Mouse (Mus musculus): Measurements from ENCODE around the gene Gata3. TPM values are rescaled to one million over a fixed set of nuclear protein-coding genes. Genes with fewer than 3 reads are reported as not detected.

Gene Gata3
- polyA plus RNA-seq (2012; rRNA removed) = 14.9 and 15.4 TPM in 2 replicates

DNA sequence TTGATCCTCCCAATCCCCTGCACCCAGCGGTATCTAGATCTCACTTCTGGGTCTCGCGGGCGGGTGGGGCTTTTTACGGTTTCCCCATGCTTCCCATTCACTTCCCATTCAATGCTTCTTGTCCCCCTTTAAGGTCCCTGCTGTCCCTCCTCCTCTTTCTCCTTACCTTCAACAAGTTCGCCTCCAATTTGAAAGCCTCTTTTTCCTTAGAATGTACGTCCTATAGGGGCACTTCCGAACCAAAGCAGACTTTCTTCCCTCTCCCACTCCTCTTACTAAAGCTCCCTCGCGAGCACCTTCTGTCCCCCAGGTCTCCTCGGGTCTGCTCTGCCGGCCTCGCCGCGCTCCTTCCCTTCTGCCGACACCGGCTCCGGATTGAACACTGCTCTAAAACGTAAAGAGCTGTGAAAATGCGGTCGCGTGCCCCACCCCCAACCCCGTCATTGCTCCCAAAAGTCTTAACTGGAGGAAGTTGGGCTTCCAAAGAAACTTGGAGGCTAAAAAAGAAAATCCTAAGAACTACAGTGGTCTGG, at the start of gene Gata3:
Gata3 (minus strand) TSS at position 384 of the 533 bp plus-strand sequence.
- no peak for TF ChIP-seq CTCF (conservative IDR thresholded peaks at IDR 0.05; ENCODE audit: insufficient read depth, insufficient read length, low read depth, low read length)
- TF ChIP-seq POLR2A (IDR thresholded peaks at IDR 0.05; ENCODE audit: low read depth, low read length) = no peak
- Histone ChIP-seq H3K36me3 (ENCODE audit: control insufficient read depth, insufficient read depth, low read length) (no peaks in the 10 kb centered on the region), H3K4me3 (ENCODE audit: insufficient read depth, low read depth, low read length) (peak within 1 kb of the TSS; percentile 39), H3K27me3 (replicated peaks; ENCODE audit: control insufficient read depth, insufficient read depth, low read length) (no peaks in the 10 kb centered on the region; the same call in none of the 2 replicates), H3K4me1 (ENCODE audit: control insufficient read depth, insufficient read depth, low read length) (no peaks in the 10 kb centered on the region), H3K27ac (ENCODE audit: insufficient read depth, low read depth, low read length) (peak within 1 kb of the TSS; percentile 68)
- WGBS = 3% methylated on average over 23 of the region's 23 CpGs
- no peak for DNase-seq

- Histone ChIP-seq H3K4me1 (ENCODE audit: control insufficient read depth, insufficient read depth, low read length) (no peaks in the 10 kb centered on the region), H3K36me3 (ENCODE audit: control insufficient read depth, insufficient read depth, low read length) (no peaks in the 10 kb centered on the region), H3K27me3 (replicated peaks; ENCODE audit: control insufficient read depth, insufficient read depth, low read length) (no peaks in the 10 kb centered on the region), H3K4me3 (ENCODE audit: insufficient read depth, low read depth, low read length) (no peak overlapping the region), H3K27ac (ENCODE audit: insufficient read depth, low read depth, low read length) (no peak overlapping the region)
- no peak for TF ChIP-seq POLR2A (IDR thresholded peaks at IDR 0.05; ENCODE audit: low read depth, low read length)
- TF ChIP-seq CTCF (conservative IDR thresholded peaks at IDR 0.05; ENCODE audit: insufficient read depth, insufficient read length, low read depth, low read length) = no peak
- WGBS = 77% methylated on average over 4 of the region's 4 CpGs
- no peak for DNase-seq
Observed at GRCm38 (mm10) chr2:9939250-9939649, 49.4 kb upstream of the Gata3 start.

DNA sequence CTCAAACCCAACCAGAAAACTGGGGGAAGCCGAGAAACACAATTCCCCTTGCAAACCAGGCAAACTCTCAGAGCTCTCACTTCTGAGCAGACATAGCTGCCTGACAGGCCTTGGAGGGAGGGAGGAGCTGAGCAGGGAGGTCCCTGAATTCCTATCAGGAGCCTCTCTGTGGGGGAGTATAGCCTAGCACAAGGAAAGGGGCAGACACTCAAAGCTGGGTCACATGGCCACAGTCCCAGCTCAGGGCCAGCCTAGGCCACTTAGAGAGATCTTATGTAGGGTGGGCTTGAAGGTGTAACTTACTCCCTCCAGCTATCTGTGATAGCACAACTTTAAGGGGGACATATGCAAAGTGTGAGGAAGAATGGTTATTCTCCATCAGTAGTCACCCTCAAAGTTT, 46.1 kb upstream of the Gata3 start:
- H3K27me3 ChIP-seq (replicated peaks; ENCODE audit: control insufficient read depth, insufficient read depth, low read length) = no peaks in the 10 kb centered on the region
- H3K27ac ChIP-seq (ENCODE audit: insufficient read depth, low read depth, low read length) = no peak overlapping the region
- 43% methylated on average over 1 of the region's 1 CpGs for WGBS
- H3K4me1 ChIP-seq (ENCODE audit: control insufficient read depth, insufficient read depth, low read length) = no peaks in the 10 kb centered on the region
- H3K4me3 ChIP-seq (ENCODE audit: insufficient read depth, low read depth, low read length) = no peak overlapping the region
- DNase-seq = no peak
- no peak for TF ChIP-seq POLR2A (IDR thresholded peaks at IDR 0.05; ENCODE audit: low read depth, low read length)
- TF ChIP-seq CTCF (conservative IDR thresholded peaks at IDR 0.05; ENCODE audit: insufficient read depth, insufficient read length, low read depth, low read length) = no peak
- no peaks in the 10 kb centered on the region for H3K36me3 ChIP-seq (ENCODE audit: control insufficient read depth, insufficient read depth, low read length)

DNA sequence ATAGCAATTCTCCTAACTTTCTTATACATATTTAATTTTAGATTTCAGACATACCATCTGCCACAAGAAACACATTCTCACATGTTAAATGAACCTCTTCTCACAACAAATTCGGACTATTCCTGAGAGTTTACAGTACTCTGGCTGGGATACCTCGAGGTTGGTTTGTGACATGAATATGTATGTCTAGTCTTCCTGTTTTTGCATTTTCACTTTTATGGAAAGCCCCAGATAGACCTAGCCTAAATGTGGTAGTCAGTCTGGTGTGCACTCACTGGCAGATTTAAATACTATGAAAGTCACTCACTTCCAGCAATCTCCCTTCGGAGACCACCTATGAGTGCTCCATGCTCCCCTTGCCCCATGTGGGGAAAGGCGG, 37.1 kb upstream of the Gata3 start:
- Histone ChIP-seq H3K4me3 (ENCODE audit: insufficient read depth, low read depth, low read length) (no peak overlapping the region), H3K4me1 (ENCODE audit: control insufficient read depth, insufficient read depth, low read length) (peaks cover 6% of the 10 kb centered on the region), H3K36me3 (ENCODE audit: control insufficient read depth, insufficient read depth, low read length) (no peaks in the 10 kb centered on the region), H3K27ac (ENCODE audit: insufficient read depth, low read depth, low read length) (no peak overlapping the region), H3K27me3 (replicated peaks; ENCODE audit: control insufficient read depth, insufficient read depth, low read length) (no peaks in the 10 kb centered on the region)
- 74% methylated on average over 4 of the region's 4 CpGs for WGBS
- no peak for DNase-seq
- TF ChIP-seq CTCF (conservative IDR thresholded peaks at IDR 0.05; ENCODE audit: insufficient read depth, insufficient read length, low read depth, low read length) (no peak), POLR2A (IDR thresholded peaks at IDR 0.05; ENCODE audit: low read depth, low read length) (no peak)

GRCm38 (mm10) chr2:9926194-9926904, 36.5 kb upstream of the Gata3 start:
- Histone ChIP-seq H3K36me3 (ENCODE audit: control insufficient read depth, insufficient read depth, low read length) (no peaks in the 10 kb centered on the region), H3K27ac (ENCODE audit: insufficient read depth, low read depth, low read length) (peak overlapping the region; percentile 46; the same call in 1 of the 2 replicates), H3K27me3 (replicated peaks; ENCODE audit: control insufficient read depth, insufficient read depth, low read length) (no peaks in the 10 kb centered on the region), H3K4me3 (ENCODE audit: insufficient read depth, low read depth, low read length) (no peak overlapping the region), H3K4me1 (ENCODE audit: control insufficient read depth, insufficient read depth, low read length) (peaks cover 6% of the 10 kb centered on the region)
- DNase-seq = peak; percentile 14
- TF ChIP-seq POLR2A (IDR thresholded peaks at IDR 0.05; ENCODE audit: low read depth, low read length) = no peak
- no peak for TF ChIP-seq CTCF (conservative IDR thresholded peaks at IDR 0.05; ENCODE audit: insufficient read depth, insufficient read length, low read depth, low read length)
- WGBS = 37% methylated on average over 7 of the region's 7 CpGs

DNA sequence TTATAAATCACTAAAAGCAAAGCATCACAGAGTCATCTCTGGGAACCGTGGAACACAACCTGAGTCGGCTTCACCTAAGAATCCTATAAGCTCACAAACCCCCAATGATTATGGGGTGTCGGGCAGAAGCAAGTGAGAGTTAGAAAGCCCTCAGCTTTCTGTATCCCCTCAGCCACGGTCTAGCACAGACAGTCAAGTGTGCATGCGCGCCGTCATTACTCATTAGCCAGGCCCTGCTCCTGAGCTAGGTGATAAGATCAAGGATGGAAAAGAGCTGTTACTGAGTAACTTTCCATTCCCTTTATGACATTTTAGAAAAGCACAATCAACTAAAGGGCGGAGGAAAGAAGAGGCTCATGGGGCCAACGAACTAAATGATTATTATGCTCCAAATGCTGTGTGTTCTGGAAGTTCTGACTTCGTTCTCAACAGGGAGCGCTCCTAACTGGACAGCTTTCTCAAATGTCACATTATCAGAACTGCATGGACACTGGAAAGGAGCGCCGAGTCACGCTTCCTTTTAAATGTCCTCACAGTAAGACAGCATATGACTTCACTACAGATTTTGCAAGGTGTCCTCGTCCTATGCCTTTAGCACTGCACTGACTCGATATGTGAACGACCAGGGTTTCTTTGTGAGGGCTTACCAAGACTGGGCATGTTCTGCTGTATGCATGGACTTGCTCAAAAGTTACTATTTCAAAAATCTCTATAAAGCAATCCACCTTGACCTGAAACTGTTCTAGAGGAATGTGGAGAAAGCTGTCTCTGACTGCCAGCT, 29.0 kb upstream of the Gata3 start:
- WGBS = 56% methylated on average over 17 of the region's 17 CpGs
- Histone ChIP-seq H3K4me3 (ENCODE audit: insufficient read depth, low read depth, low read length) (no peak overlapping the region), H3K27ac (ENCODE audit: insufficient read depth, low read depth, low read length) (peak overlapping the region; percentile 71), H3K4me1 (ENCODE audit: control insufficient read depth, insufficient read depth, low read length) (peaks cover 6% of the 10 kb centered on the region; the same call in 1 of the 2 replicates), H3K27me3 (replicated peaks; ENCODE audit: control insufficient read depth, insufficient read depth, low read length) (no peaks in the 10 kb centered on the region), H3K36me3 (ENCODE audit: control insufficient read depth, insufficient read depth, low read length) (no peaks in the 10 kb centered on the region; the same call in 1 of the 2 replicates)
- TF ChIP-seq POLR2A (IDR thresholded peaks at IDR 0.05; ENCODE audit: low read depth, low read length) (no peak), CTCF (conservative IDR thresholded peaks at IDR 0.05; ENCODE audit: insufficient read depth, insufficient read length, low read depth, low read length) (no peak)
- DNase-seq = peak; percentile 76

DNA sequence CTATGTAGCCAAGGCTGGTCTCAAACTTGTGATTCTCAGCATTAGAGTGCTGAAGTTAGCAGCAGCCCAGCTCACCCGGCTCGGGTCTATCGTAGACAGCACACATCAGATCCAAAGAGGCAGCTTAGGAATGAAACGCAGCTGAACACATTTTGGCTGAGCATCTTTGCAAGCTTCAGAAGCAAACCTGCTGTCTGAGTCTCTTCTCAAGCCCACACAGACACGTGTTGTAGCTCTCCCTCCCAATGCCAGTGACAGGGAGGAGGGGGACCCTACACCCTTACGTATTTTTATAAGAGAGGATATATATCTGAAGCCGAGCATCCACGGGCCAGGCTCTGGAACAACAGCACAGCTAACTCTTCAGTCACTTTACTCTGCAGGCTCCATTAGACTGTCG, 27.8 kb upstream of the Gata3 start:
- H3K36me3 ChIP-seq (ENCODE audit: control insufficient read depth, insufficient read depth, low read length) = no peaks in the 10 kb centered on the region; the same call in 1 of the 2 replicates
- H3K4me3 ChIP-seq (ENCODE audit: insufficient read depth, low read depth, low read length) = no peak overlapping the region
- no peak for DNase-seq
- no peaks in the 10 kb centered on the region for H3K27me3 ChIP-seq (replicated peaks; ENCODE audit: control insufficient read depth, insufficient read depth, low read length)
- TF ChIP-seq POLR2A (IDR thresholded peaks at IDR 0.05; ENCODE audit: low read depth, low read length) (no peak), CTCF (conservative IDR thresholded peaks at IDR 0.05; ENCODE audit: insufficient read depth, insufficient read length, low read depth, low read length) (no peak)
- H3K4me1 ChIP-seq (ENCODE audit: control insufficient read depth, insufficient read depth, low read length) = peaks cover 6% of the 10 kb centered on the region; the same call in 1 of the 2 replicates
- 90% methylated on average over 9 of the region's 9 CpGs for WGBS
- 0 out of 2 replicates have a peak overlapping the region, but pooled peaks have one; percentile 12 for H3K27ac ChIP-seq (ENCODE audit: insufficient read depth, low read depth, low read length)

Measured in kidney, adult 2 months (tissue).